Mouse (Mus musculus): ENCODE measurements around the gene Itgb5.

The Itgb5 gene

GRCm38 (mm10) chr16:33829301-33829831 lies at the start of gene Itgb5:
Gene Itgb5 (plus strand): TSS chr16:33829665.
- peak; percentile 43 for DNase-seq

- DNase-seq: no peak
These were observed 47.4 kb upstream of the Itgb5 start for GRCm38 (mm10) chr16:33781789-33782728.

- no peak for DNase-seq
These were observed 46.8 kb upstream of the Itgb5 start for GRCm38 (mm10) chr16:33782729-33783091.

- DNase-seq: no peak
These were observed 44.9 kb upstream of the Itgb5 start for GRCm38 (mm10) chr16:33784547-33784946.

- DNase-seq: no peak
These were observed 44.3 kb upstream of the Itgb5 start for GRCm38 (mm10) chr16:33785092-33785704.

- DNase-seq: no peak
These were observed 42.6 kb upstream of the Itgb5 start for GRCm38 (mm10) chr16:33786657-33787390.

- no peak for DNase-seq
These were observed 35.3 kb upstream of the Itgb5 start, which contains the start of gene Muc13 for GRCm38 (mm10) chr16:33793846-33794791. Gene Muc13 (plus strand): TSS chr16:33794037.

- DNase-seq: no peak
These were observed 34.4 kb upstream of the Itgb5 start for GRCm38 (mm10) chr16:33795106-33795505.

- DNase-seq: no peak
These were observed 33.6 kb upstream of the Itgb5 start for GRCm38 (mm10) chr16:33795887-33796286.

GRCm38 (mm10) chr16:33796756-33797155 lies 32.7 kb upstream of the Itgb5 start:
- DNase-seq: no peak

GRCm38 (mm10) chr16:33797860-33798259 lies 31.6 kb upstream of the Itgb5 start:
- DNase-seq: peak; percentile 42

- DNase-seq: no peak
These were observed 19.5 kb upstream of the Itgb5 start for GRCm38 (mm10) chr16:33810002-33810401.

- DNase-seq: no peak
These were observed 10.9 kb upstream of the Itgb5 start for GRCm38 (mm10) chr16:33818413-33819165.

- peak; percentile 82 for DNase-seq
These were observed 8.9 kb upstream of the Itgb5 start for GRCm38 (mm10) chr16:33820269-33821178.

- no peak for DNase-seq
These were observed 4.9 kb upstream of the Itgb5 start for GRCm38 (mm10) chr16:33824603-33825002.

GRCm38 (mm10) chr16:33828496-33828895 lies 969 bp upstream of the Itgb5 start:
- no peak for DNase-seq

GRCm38 (mm10) chr16:33829842-33830511 lies 512 bp downstream of the Itgb5 start:
- no peak for DNase-seq

GRCm38 (mm10) chr16:33830512-33831105 lies 1.1 kb downstream of the Itgb5 start:
- no peak for DNase-seq

GRCm38 (mm10) chr16:33832057-33832456 lies 2.6 kb downstream of the Itgb5 start:
- DNase-seq: no peak
